Mouse (Mus musculus) kidney, adult 2 months (tissue): Measurements from ENCODE around the gene Gm49393.

Experiments used
- CTCF ChIP-seq: fragments of 200-500 bp; conservative IDR thresholded peaks from 2 replicates; pipeline ENCODE4 v1.5.1; 2011; ENCODE audit warnings: low read depth, mild to moderate bottlenecking, control low read depth, low read length, moderate library complexity, mixed read lengths; ENCODE audit not compliant: insufficient read depth, insufficient read length
- POLR2A ChIP-seq: fragments of 200-500 bp; IDR thresholded peaks from one replicate; pipeline ENCODE4 v1.6.1; 2011; ENCODE audit warnings: low read depth, low read length, control low read depth

GRCm38 (mm10) chr13:60820486-60821175, 114.8 kb downstream of the Gm49393 start:
- TF ChIP-seq CTCF (no peak), POLR2A (no peak)
